Mouse (Mus musculus) MEL (cell line): ENCODE measurements around the gene Rbm24. TPM values are rescaled to one million over a fixed set of nuclear protein-coding genes. Genes with fewer than 3 reads are reported as not detected.

Experiments used
- DNase-seq: peaks from one replicate; pipeline ENCODE4 v3.0.0; 2011; ENCODE audit warnings: low read depth, low spot score
- H3K27ac ChIP-seq: 2 replicates; pipeline ENCODE4 v1.5.1; 2012; ENCODE audit warnings: low read depth, mild to moderate bottlenecking, control low read depth, low read length, moderate library complexity; ENCODE audit not compliant: control insufficient read depth
- H3K27me3 ChIP-seq, 2 experiments: fragments of 150-350 bp in 1 of 2; sonication (generic) in 1 of 2; 2 replicates each; pipeline ENCODE4 v1.6.1; 2012; ENCODE audit warnings: low read length in 2 of 2, mild to moderate bottlenecking in 2 of 2, improper control_type of control experiment in 1 of 2, moderate library complexity in 1 of 2; ENCODE audit not compliant: insufficient read depth in 2 of 2, control insufficient read depth in 1 of 2
- H3K36me3 ChIP-seq, 2 experiments: 2 replicates each; pipeline ENCODE4 v1.6.1; 2012 to 2014; ENCODE audit warnings: low read length in 2 of 2, improper control_type of control experiment in 1 of 2, inconsistent platforms in 1 of 2, mild to moderate bottlenecking in 1 of 2; ENCODE audit not compliant: insufficient read depth in 2 of 2, control insufficient read depth in 1 of 2
- H3K4me1 ChIP-seq, 2 experiments: fragments of 150-350 bp in 1 of 2; sonication (generic) in 1 of 2; 2 replicates each; pipeline ENCODE4 v1.6.1; 2012; ENCODE audit warnings: low read length in 2 of 2, improper control_type of control experiment in 1 of 2, mild to moderate bottlenecking in 1 of 2; ENCODE audit not compliant: insufficient read depth in 2 of 2, control insufficient read depth in 1 of 2
- H3K4me3 ChIP-seq, 2 experiments: fragments of 150-350 bp in 1 of 2; sonication (generic) in 1 of 2; 2 replicates each; pipeline ENCODE4 v1.5.1; 2012; ENCODE audit warnings: low read depth in 2 of 2, low read length in 2 of 2, mild to moderate bottlenecking in 2 of 2, moderate library complexity in 2 of 2, control low read depth in 1 of 2, improper control_type of control experiment in 1 of 2; ENCODE audit not compliant: control insufficient read depth in 1 of 2, insufficient read depth in 1 of 2
- H3K79me2 ChIP-seq: 2 replicates; pipeline ENCODE4 v1.6.1; 2012; ENCODE audit warnings: mild to moderate bottlenecking, low read length, moderate library complexity; ENCODE audit not compliant: control insufficient read depth, poor library complexity, insufficient read depth
- H3K9ac ChIP-seq: 2 replicates; pipeline ENCODE4 v1.6.1; 2012; ENCODE audit warnings: low read depth, mild to moderate bottlenecking, control low read depth, low read length, moderate library complexity; ENCODE audit not compliant: control insufficient read depth, poor library complexity, severe bottlenecking
- H3K9me3 ChIP-seq: fragments of 150-350 bp; sonication (generic); replicated peaks from 2 replicates; pipeline ENCODE4 v1.6.1; 2012; ENCODE audit warnings: mild to moderate bottlenecking, low read length, improper control_type of control experiment, moderate library complexity; ENCODE audit not compliant: insufficient read depth
- BHLHE40 ChIP-seq: IDR thresholded peaks from 2 replicates; pipeline ENCODE4 v1.6.1; 2012; ENCODE audit warnings: low read depth, mild to moderate bottlenecking, inconsistent platforms, low read length, improper control_type of control experiment, borderline replicate concordance
- CHD1 ChIP-seq: IDR thresholded peaks from 2 replicates; pipeline ENCODE4 v1.6.1; 2012; ENCODE audit warnings: low read depth, mild to moderate bottlenecking, inconsistent platforms, low read length, improper control_type of control experiment
- CHD2 ChIP-seq: IDR thresholded peaks from 2 replicates; pipeline ENCODE4 v1.6.1; 2011; ENCODE audit warnings: low read length, improper control_type of control experiment
- CTCF ChIP-seq, 3 experiments: IDR thresholded peaks in 2 of 3; conservative IDR thresholded peaks in 1 of 3; 2 replicates each; pipeline ENCODE4 v1.5.1; 2011 to 2012; ENCODE audit warnings: low read length in 3 of 3, low read depth in 2 of 3, mild to moderate bottlenecking in 2 of 3, improper control_type of control experiment in 1 of 3, inconsistent platforms in 1 of 3, mixed read lengths in 1 of 3, moderate library complexity in 1 of 3; ENCODE audit not compliant: control insufficient read depth in 1 of 3, insufficient read depth in 1 of 3, poor library complexity in 1 of 3, severe bottlenecking in 1 of 3
- E2F4 ChIP-seq: IDR thresholded peaks from 2 replicates; pipeline ENCODE4 v1.6.1; 2011; ENCODE audit warnings: low read depth, low read length, improper control_type of control experiment, borderline replicate concordance
- ELF1 ChIP-seq: IDR thresholded peaks from 2 replicates; pipeline ENCODE4 v1.6.1; 2014; ENCODE audit warnings: low read depth, mild to moderate bottlenecking, inconsistent platforms, low read length, improper control_type of control experiment, moderate library complexity
- ETS1 ChIP-seq: IDR thresholded peaks from 2 replicates; pipeline ENCODE4 v1.6.1; 2012; ENCODE audit warnings: low read depth, mild to moderate bottlenecking, inconsistent platforms, low read length, improper control_type of control experiment, moderate library complexity
- GATA1 ChIP-seq: IDR thresholded peaks from 2 replicates; pipeline ENCODE4 v1.6.1; 2011; ENCODE audit warnings: low read depth, low read length, improper control_type of control experiment
- HCFC1 ChIP-seq: IDR thresholded peaks from 2 replicates; pipeline ENCODE4 v1.6.1; 2012; ENCODE audit warnings: low read depth, mild to moderate bottlenecking, inconsistent platforms, low read length, improper control_type of control experiment, moderate library complexity
- KAT2A ChIP-seq: conservative IDR thresholded peaks from 2 replicates; pipeline ENCODE4 v1.6.1; 2012; ENCODE audit warnings: low read depth, low read length, improper control_type of control experiment, inconsistent platforms
- MAZ ChIP-seq: IDR thresholded peaks from 2 replicates; pipeline ENCODE4 v1.6.1; 2012; ENCODE audit warnings: low read depth, mild to moderate bottlenecking, inconsistent platforms, low read length, improper control_type of control experiment
- MEF2A ChIP-seq: IDR thresholded peaks from 2 replicates; pipeline ENCODE4 v1.6.1; 2014; ENCODE audit warnings: low read depth, mild to moderate bottlenecking, inconsistent platforms, low read length, improper control_type of control experiment; ENCODE audit not compliant: poor library complexity, insufficient replicate concordance, severe bottlenecking; ENCODE audit errors: extremely low read depth
- MXI1 ChIP-seq: IDR thresholded peaks from 2 replicates; pipeline ENCODE4 v1.6.1; 2011; ENCODE audit warnings: mild to moderate bottlenecking, low read depth, low read length, improper control_type of control experiment
- MYB ChIP-seq: IDR thresholded peaks from 2 replicates; pipeline ENCODE4 v1.6.1; 2011; ENCODE audit warnings: mild to moderate bottlenecking, low read depth, low read length, improper control_type of control experiment
- POLR2A ChIP-seq, 2 experiments: IDR thresholded peaks; 2 replicates each; pipeline ENCODE4 v1.6.1; 2011 to 2012; ENCODE audit warnings: low read length in 2 of 2, mild to moderate bottlenecking in 2 of 2, control low read depth in 1 of 2, improper control_type of control experiment in 1 of 2, low read depth in 1 of 2, moderate library complexity in 1 of 2; ENCODE audit not compliant: control insufficient read depth in 1 of 2, insufficient read depth in 1 of 2, poor library complexity in 1 of 2
- POLR2AphosphoS5 ChIP-seq: IDR thresholded peaks from 2 replicates; pipeline ENCODE4 v1.6.1; 2012; ENCODE audit warnings: low read depth, borderline replicate concordance, mild to moderate bottlenecking, inconsistent platforms, low read length, moderate library complexity, mixed read lengths
- SMC3 ChIP-seq: IDR thresholded peaks from 2 replicates; pipeline ENCODE4 v1.6.1; 2011; ENCODE audit warnings: low read depth, low read length, improper control_type of control experiment
- TBP ChIP-seq: IDR thresholded peaks from 2 replicates; pipeline ENCODE4 v1.8.0; 2011; ENCODE audit warnings: low read depth, low read length, improper control_type of control experiment
- TCF12 ChIP-seq: IDR thresholded peaks from 2 replicates; pipeline ENCODE4 v1.6.1; 2014; ENCODE audit warnings: low read depth, mild to moderate bottlenecking, inconsistent platforms, low read length, improper control_type of control experiment, moderate library complexity
- ZKSCAN1 ChIP-seq: IDR thresholded peaks from 2 replicates; pipeline ENCODE4 v1.6.1; 2012; ENCODE audit warnings: low read depth, mild to moderate bottlenecking, inconsistent platforms, low read length, improper control_type of control experiment, moderate library complexity
- ZMIZ1 ChIP-seq: IDR thresholded peaks from 2 replicates; pipeline ENCODE4 v1.6.1; 2012; ENCODE audit warnings: low read depth, mild to moderate bottlenecking, inconsistent platforms, low read length, improper control_type of control experiment, moderate library complexity
- polyA plus RNA-seq, 2 experiments: library from polyadenylated mRNA; stranded (reverse) in 1 of 2; unstranded in 1 of 2; fragments of >175 nt in 1 of 2; fragments of >200 nt in 1 of 2; gene quantifications; 2 replicates each; pipeline versions ENCODE4 v1.2.1 to v1.2.4; 2012; ENCODE audit warnings: low replicate concordance in 2 of 2, low read depth in 1 of 2; ENCODE audit not compliant: insufficient read length in 2 of 2, insufficient read depth in 1 of 2, missing spikeins in 1 of 2
- total RNA-seq: library from RNA; depleted of rRNA; stranded (reverse); fragments of 300-350 nt; gene quantifications from 2 replicates; pipeline ENCODE4 v1.2.3, GENCODE M21; 2012

Rbm24 gene
- total and polyA plus RNA-seq, 3 experiments: not detected

DNA sequence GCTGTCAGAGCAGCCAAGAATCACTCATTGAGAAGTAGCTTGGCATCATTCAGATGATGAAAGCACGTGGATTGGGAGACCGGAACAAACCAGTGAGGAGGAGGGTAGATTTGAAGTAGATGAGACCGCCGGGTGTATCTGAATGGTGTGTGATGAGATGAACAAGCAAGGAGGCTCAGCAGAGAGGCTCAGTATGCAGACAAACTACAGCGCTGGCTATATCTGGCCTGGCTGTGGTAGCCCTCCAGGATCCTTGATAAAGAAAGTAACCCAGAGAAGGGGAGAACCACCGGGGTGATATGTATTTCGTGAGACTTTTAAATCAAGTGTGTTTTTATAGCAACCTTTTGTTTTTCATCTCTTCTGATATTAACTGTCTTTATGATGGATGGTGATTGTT is 5.6 kb downstream of the Rbm24 start:
- Histone ChIP-seq H3K4me3 (no peak overlapping the region), H3K79me2 (no peaks in the 10 kb centered on the region), H3K27ac (no peak overlapping the region), H3K9me3 (no peaks in the 10 kb centered on the region), H3K4me1 (no peaks in the 10 kb centered on the region), H3K27me3 (no peaks in the 10 kb centered on the region), H3K36me3 (no peaks in the 10 kb centered on the region), H3K9ac (no peak overlapping the region)
- DNase-seq: no peak
- no peak for TF ChIP-seq CHD2
- TF ChIP-seq ZMIZ1: no peak
- TF ChIP-seq CHD1: no peak
- TF ChIP-seq HCFC1: no peak

DNA sequence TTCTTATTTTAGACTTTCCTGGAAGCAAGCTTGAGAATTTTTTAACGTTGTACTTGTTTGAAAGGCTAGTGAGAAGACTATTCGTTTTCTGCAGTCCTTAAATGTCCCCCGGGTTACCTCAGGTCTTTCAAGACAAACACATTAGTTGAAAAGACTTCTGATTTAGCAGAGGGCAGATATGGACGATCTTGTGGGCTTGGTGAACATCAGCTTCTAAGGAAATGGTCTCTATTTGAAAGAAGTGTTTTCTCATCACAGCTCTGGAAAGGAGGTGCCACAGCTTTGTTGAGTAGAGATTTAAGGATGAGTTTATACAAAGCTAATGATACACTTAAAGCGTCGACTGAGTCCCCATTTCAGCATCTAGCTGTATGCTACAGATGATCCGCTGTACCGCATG is 6.1 kb downstream of the Rbm24 start:
- no peak overlapping the region for H3K9ac ChIP-seq
- no peak for TF ChIP-seq ZKSCAN1
- TF ChIP-seq MXI1: no peak
- no peaks in the 10 kb centered on the region for H3K79me2 ChIP-seq
- no peak overlapping the region for H3K4me3 ChIP-seq
- H3K27me3 ChIP-seq: no peaks in the 10 kb centered on the region
- no peaks in the 10 kb centered on the region for H3K4me1 ChIP-seq
- no peaks in the 10 kb centered on the region for H3K9me3 ChIP-seq
- no peaks in the 10 kb centered on the region for H3K36me3 ChIP-seq
- no peak overlapping the region for H3K27ac ChIP-seq
- DNase-seq: no peak

DNA sequence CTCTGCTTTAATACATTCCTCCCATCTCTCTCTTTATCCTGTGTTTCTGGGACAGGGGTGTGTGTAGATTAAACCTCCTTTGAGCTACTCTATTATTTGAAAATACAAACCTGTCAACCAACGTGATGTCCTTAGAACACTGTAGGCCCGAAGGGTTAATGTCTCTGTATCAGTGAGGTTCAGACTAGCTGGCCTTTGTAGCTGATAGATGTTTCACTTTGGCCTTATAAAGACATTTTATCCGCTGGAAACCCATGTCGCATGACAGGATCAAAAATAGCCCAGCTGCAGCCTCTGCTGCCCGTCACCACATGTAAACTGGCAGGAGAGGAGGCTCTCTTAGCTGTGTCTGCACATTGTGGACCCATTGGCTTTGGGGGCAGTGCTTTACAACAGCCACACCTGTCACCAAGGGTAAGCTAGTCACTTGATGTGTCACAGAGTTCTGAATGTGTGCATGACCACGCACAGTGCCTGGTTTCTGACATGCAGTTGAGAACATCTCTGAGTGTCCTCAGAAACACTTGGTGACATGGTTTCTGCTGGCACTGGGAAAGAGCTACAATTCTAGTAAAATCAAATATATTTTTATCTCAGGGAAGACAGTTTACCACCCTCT is 8.5 kb downstream of the Rbm24 start:
- H3K27me3 ChIP-seq: no peaks in the 10 kb centered on the region; a peak in 1 of 4 replicates
- no peaks in the 10 kb centered on the region for H3K36me3 ChIP-seq
- no peak overlapping the region for H3K4me3 ChIP-seq
- no peak for DNase-seq
- no peaks in the 10 kb centered on the region for H3K79me2 ChIP-seq
- no peaks in the 10 kb centered on the region for H3K9me3 ChIP-seq
- H3K9ac ChIP-seq: no peak overlapping the region
- H3K4me1 ChIP-seq: no peaks in the 10 kb centered on the region
- no peak overlapping the region for H3K27ac ChIP-seq
- TF ChIP-seq MAZ (no peak), GATA1 (no peak), TCF12 (no peak)

DNA sequence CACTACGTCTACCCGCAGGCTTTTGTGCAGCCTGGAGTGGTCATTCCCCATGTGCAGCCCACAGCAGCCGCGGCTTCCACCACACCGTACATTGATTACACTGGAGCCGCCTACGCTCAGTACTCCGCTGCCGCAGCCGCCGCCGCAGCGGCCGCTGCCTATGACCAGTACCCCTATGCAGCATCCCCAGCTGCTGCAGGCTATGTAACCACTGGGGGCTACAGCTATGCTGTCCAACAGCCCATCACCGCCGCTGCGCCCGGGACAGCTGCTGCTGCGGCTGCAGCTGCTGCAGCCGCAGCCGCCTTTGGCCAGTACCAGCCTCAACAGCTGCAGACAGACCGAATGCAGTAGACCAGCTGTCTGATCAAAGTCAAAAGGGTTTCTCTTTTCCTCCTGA is 10.7 kb downstream of the Rbm24 start:
- DNase-seq: no peak
- Histone ChIP-seq H3K4me3 (no peak overlapping the region), H3K36me3 (no peaks in the 10 kb centered on the region), H3K4me1 (no peaks in the 10 kb centered on the region), H3K79me2 (no peaks in the 10 kb centered on the region), H3K9ac (no peak overlapping the region), H3K9me3 (no peaks in the 10 kb centered on the region), H3K27ac (no peak overlapping the region), H3K27me3 (peaks cover 0 to 2% of the 10 kb centered on the region in 2 experiments; a peak in 2 of 4 replicates)
- TF ChIP-seq TCF12 (no peak), ETS1 (no peak), MYB (no peak), ELF1 (no peak), E2F4 (no peak), ZMIZ1 (no peak), SMC3 (no peak), CHD1 (no peak), BHLHE40 (no peak), MEF2A (no peak), POLR2A (IDR thresholded peaks at IDR 0.05; ENCODE audit: control insufficient read depth in 1 of 2, insufficient read depth in 1 of 2, low read depth in 1 of 2, low read length in 2 of 2, poor library complexity in 1 of 2) (no peak), TBP (no peak), CTCF (IDR thresholded peaks at IDR 0.05 in 2 of 3, conservative IDR thresholded peaks at IDR 0.05 in 1 of 3; ENCODE audit: control insufficient read depth in 1 of 3, insufficient read depth in 1 of 3, low read depth in 2 of 3, low read length in 3 of 3, poor library complexity in 1 of 3, severe bottlenecking in 1 of 3) (no peak), KAT2A (no peak), POLR2AphosphoS5 (no peak)
